Mouse (Mus musculus) embryonic fibroblast, embryonic 13.5 days (primary cell): Measurements from ENCODE around the gene Sh3rf1.

Experiments
- CTCF ChIP-seq: IDR thresholded peaks from 2 replicates; pipeline ENCODE4 v1.5.1; 2011; ENCODE audit warnings: mild to moderate bottlenecking, control low read depth, low read length, moderate library complexity, borderline replicate concordance; ENCODE audit not compliant: insufficient read depth
- POLR2A ChIP-seq: IDR thresholded peaks from 2 replicates; pipeline ENCODE4 v1.6.1; 2011; ENCODE audit warnings: low read depth, mild to moderate bottlenecking, control low read depth, low read length, moderate library complexity

DNA sequence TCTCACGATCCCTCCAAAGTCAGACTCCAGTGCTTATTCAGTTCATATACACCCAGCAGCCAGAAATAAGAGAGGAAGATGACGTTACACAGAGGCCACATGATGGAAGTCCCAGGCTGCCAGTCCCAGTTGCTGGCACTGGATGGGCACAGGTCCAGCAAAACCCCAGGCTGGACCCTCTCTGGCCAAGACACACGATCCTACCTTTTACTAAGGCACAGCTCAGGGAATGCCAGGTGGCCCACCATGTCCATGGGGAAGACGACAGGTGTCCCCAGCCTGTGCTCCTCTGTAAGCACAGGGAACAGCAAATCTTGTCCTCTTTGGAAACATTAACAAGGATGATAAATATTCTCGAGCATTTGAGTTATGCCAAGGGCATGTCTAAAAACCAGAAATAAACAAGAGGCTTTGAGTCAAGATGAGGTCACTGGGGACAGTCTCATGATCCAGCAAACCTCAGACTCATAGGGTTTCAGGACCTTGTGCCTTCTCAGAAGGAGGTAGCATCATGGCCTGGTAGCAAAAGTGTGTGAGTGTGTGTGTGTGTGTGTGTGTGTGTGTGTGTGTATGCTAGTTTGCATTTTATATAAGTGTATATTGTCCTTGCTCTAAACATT is 29.3 kb upstream of the Sh3rf1 start:
- TF ChIP-seq POLR2A (no peak), CTCF (no peak)
